Mouse (Mus musculus) ES-Bruce4 (cell line): ENCODE data around the gene Mfap2.

ENCODE experiments used
- CTCF ChIP-seq: IDR thresholded peaks from one replicate; pipeline ENCODE4 v1.8.1; 2011; ENCODE audit warnings: low read depth, low read length
- EP300 ChIP-seq: IDR thresholded peaks from 2 replicates; pipeline ENCODE4 v1.6.1; 2011; ENCODE audit warnings: low read depth, low read length; ENCODE audit not compliant: insufficient read depth
- POLR2A ChIP-seq: IDR thresholded peaks from one replicate; pipeline ENCODE4 v1.8.1; 2011; ENCODE audit warnings: low read length; ENCODE audit not compliant: insufficient read depth

- TF ChIP-seq CTCF, result no peak
- no peak for TF ChIP-seq POLR2A
- TF ChIP-seq EP300, result no peak
Observed at GRCm38 (mm10) chr4:140993846-140994245, 16.4 kb upstream of the Mfap2 start.
